Mouse (Mus musculus): ENCODE data around the gene Gm42742.

Gene Gm42742

DNA sequence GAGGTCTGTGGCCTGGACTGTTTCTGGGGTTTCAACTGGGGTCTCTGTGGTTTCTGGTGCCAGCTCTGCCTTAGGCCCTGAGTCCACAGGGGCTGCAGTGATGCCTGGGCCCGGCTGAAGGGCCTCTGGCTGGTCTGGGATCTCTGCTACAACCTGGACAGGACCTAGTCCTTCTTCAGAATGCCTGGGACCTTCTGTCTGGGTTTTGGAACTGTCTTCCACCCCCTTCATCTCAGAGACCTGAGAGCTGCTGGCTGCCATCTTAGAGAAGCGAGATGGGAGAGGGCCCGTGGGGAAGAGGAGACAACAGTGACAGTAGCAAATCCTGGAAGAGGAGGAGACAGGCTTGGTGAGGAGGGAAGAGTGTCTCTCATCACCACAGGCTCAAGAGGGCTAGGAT lies 866 bp downstream of the Gm42742 start:
- DNase-seq (ENCODE audit: low spot score) = no peak

DNA sequence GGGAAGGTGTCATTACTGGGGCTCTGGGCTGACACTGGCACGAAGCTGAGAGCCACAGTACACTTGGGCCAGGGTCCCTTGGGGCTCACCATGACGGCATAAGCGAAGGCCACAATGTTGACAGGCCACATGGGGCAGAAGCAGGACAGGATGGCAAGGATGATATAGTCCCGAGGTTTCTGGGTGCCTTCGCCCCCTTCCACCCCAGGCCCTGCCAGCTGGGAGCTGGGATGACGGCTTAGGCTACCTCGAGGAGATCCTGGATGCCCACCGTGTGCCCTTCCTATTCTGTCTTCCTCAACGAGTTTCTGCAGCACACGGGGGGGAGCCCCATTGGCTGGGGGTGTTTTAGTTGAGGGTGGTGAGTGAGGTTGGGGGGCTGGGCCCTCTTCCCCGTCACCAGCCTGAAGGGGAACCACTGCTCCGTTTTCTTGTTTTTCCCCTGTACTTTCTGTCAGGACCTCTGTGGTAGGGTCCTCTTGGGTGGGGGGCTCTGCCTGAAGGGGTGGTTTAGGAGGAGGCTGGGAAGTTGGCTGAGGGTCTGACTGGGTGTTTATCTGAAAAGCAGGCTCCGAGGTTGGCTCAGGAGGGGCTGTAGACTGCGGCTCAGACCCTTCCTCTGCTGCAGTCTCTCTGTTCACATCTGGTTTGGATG lies 1.5 kb downstream of the Gm42742 start:
- no peak for DNase-seq (ENCODE audit: low spot score)

DNA sequence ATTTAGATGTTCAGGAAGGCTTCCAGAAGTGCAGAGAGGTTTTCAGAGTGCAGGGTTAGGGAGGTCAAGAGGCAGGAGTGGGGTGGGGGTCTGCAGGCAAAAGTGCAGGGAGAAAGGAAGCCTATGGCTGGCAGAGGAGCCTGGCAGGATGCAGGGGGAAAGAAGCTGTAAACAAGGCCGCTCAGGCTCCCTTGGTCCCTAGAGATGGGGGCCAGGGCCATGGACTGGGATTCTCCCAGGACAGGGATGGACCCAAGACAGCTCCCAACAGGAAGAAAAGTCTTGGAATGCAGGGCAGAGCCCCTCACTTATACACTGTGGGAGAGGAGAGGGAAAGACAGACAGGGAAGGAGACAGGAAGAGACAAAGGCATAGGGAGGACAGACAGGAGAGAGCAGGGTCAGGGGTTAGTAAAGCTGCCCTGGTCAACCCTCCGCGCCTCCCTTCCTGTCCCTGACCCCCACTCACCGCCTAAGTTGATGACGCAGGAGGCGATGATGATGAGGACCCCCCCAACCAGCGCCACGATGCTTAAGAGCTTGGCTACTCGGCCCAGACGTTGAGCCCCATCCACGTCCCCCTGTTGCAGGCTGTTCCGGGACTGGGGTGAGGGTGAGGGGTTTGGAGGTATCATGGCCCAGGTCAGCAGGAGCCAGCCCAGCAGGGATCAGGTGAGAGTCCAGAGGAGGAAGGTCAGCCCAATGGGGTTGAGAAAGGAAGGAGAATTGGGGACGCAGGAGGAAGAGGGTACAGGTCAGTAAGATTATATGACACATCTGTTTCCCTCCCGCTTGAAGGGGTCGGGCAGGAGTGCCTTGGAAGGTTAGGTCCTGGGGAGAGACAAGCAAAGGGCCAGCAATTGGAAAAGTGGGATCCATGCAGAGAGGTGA lies 2.2 kb downstream of the Gm42742 start:
- no peak for DNase-seq (ENCODE audit: low spot score)

DNA sequence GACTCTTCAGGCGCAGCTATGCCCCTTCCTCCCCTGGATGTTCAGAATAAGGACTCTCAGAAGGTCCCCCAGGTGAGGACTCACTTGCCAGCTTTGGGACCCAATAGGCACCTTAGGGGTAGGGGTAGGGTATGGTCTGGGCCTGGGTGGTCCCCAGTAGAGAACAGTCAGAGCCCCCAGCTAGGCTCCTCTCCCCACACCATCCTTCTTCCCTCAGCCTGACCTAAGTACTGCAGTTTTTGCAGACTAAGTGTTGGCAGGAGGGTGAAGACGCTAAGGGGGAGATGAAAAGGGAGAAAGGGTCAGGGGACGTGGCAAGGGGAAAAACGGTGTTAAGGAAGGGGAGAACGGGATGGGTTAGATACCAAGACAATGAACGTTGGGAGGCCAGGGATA lies 2.9 kb downstream of the Gm42742 start:
- no peak for DNase-seq (ENCODE audit: low spot score)

DNA sequence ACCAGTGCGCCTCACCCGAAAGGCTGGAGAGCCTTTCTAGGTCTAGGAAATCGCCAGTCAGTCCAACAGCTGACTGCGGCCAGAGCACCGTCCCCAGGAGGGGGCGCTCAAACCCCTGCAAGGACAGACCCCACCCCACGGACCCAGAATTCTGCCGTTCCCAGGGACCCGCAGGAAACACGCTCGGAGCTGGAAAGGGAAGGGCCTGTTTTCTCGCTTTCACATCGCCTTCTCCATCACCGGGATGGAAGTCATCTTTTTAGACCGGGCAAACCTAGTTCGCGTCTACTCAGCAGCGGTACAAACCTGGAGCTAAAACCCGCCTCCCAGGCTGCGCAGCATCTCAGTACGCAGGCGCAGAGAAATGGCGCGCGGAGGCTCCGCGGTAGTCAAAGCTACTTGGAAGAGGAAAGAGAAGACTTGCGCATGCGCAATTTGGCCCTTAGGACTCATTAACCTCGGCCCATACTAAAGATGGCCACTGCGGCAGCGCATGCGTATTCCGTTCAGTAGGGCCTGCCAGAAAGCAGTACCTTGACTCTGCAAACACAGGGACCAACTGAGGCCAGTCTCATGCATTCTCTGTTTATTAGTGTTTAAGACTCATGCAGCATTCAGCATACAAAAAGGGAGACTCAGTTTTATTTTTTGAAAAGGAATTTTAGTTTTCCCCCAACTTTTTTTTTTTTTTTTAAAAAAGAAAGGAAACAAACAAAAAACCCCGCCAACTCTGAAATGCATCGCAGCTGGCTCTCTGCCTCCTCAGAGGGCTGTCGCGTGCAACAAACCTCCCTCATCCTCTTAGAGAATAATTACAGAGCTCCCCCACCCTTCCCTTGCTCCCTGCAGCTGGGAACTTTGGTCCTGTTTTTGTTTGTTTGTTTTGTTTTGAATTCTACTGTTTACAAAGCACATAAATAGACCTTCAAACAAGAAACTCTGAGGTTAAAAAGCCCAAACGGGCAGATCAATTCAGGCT lies 3.6 kb downstream of the Gm42742 start, which contains the start of gene Pagr1a:
TSS of gene Pagr1a (minus strand) at position 382 of the 979 bp plus-strand sequence.
- DNase-seq (ENCODE audit: low spot score) = peak; percentile 89

GRCm38 (mm10) chr7:127016486-127016938 lies 4.4 kb downstream of the Gm42742 start:
- DNase-seq (ENCODE audit: low spot score) = no peak

DNA sequence TGATC lies 4.6 kb downstream of the Gm42742 start, which contains the start of gene Pagr1b:
TSS of gene Pagr1b (minus strand) at position 4 of the 5 bp plus-strand sequence.
- no peak for DNase-seq (ENCODE audit: low spot score)

GRCm38 (mm10) chr7:127016081-127016480 lies 4.8 kb downstream of the Gm42742 start:
- no peak for DNase-seq (ENCODE audit: low spot score)

DNA sequence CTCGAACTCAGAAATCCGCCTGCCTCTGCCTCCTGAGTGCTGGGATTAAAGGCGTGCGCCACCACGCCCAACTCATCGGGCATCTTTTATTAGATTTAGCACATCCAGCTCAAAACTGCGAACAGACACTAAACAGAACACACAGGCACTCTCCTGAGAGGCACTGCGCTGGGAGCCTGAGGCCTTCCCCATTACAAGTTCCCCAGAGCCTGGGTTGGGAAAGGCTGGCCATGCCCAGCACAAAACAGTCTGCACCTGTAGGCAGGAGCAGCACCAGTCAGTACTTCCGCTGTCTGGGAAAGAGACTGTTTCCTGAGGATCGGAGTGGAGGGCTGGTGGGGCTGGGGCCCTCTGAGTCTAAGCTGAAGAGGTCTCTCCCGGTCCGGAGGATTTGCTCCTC lies 5.9 kb downstream of the Gm42742 start:
- no peak for DNase-seq (ENCODE audit: low spot score)

- no peak for DNase-seq (ENCODE audit: low spot score)
These were observed 6.6 kb downstream of the Gm42742 start, which contains the start of gene Mvp for GRCm38 (mm10) chr7:127014320-127014719. Gene Mvp (minus strand): TSS chr7:127014621.

DNA sequence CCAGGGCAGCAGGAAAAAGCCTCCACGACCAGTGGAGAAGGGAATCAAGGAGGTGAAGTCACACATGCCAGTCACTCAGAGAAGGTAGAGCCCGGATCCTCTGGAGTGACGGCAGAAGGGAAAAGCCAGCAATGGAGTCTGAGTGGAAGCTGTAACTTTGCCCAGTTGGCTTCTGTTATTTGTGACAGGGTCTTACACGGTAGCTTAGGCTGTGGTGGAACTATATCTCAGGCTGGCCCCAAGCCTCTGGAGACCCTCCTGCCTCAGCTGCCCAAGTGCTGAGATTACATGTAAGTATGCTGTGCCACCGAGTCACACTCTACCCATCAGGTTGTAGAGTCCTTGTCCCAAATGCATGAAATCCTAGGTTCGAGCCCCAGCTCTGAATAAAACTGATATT lies 7.5 kb downstream of the Gm42742 start:
- no peak for DNase-seq (ENCODE audit: low spot score)

GRCm38 (mm10) chr7:127012845-127013244 lies 8.1 kb downstream of the Gm42742 start:
- DNase-seq (ENCODE audit: low spot score) = no peak

DNA sequence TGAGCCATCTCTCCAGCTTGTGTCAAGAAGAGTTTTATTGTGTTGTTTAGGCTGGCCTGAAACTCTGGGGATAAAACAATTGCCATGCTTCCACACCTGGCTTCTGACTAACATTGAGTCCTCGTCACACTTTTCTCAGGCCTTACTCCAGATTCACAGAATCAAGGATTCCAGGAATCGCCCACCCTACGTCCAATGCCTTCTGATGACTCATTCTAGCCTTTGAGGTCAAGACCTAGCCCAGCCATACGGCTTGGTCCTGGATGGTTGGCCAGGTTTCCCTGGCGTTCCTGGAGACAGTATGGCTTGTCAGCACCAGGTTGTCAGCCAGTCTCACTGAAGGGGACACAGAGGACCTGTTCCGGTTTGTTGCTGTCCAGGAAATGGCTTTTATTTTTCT lies 8.5 kb downstream of the Gm42742 start:
- no peak for DNase-seq (ENCODE audit: low spot score)

DNA sequence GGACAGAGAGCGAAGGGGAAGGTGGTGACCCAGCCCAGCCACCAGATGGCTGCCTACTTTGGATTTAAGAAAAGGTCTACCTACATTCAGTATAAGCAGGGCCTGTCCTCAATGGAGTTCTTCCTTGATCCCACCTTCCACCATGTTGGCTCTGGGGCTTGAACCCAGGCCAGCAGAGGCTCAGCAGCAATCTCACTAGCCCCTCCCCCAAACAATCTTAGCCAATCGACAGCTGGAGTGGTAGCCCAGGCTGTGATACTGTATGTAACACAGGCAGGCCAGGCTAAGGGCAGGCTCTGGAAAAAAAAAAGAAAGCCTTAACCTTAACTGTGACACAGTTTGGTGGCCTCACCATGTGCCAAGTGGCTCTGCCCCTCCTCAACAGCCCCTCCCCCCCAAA lies 9.2 kb downstream of the Gm42742 start:
- DNase-seq (ENCODE audit: low spot score) = no peak

- no peak for DNase-seq (ENCODE audit: low spot score)
These were observed 9.8 kb downstream of the Gm42742 start for GRCm38 (mm10) chr7:127011051-127011450.

- no peak for DNase-seq (ENCODE audit: low spot score)
These were observed 11.4 kb downstream of the Gm42742 start for GRCm38 (mm10) chr7:127009307-127010085.

DNA sequence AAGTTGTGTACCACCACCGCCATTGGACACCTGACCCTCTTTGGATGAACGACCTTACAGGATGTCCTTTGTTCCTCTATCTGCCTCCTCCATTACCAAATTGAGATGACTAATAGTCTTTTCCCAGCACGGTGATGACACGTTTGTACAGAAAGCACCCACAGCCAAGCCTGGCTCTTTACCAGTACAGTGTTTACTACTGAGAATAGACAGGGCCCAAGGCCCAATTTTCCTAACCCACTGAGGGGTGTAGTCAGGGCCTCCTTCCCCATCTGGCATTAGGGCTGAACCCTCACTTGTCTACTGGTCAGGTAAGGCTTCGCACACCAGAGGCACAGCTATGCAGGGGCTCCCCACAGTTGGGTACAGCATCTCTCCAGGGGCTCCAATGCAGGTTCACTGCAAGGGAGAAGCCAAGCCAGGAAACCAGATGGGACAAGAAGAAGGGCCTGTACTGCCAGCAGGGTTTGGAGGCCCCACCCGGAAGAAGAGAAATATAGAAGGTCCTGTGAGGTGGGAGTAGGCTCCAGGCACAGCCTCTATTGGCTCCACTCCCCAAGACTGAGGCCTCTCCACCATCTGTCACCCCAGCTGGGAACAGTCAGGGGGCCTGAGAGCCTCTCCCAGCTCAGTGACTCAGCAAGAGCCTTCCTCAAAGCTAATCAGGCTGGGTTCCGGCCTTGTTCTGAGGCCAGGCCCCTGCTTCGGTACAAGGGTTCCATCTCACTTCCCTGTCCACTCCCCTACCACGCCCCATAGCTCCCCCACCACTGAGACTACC lies 12.5 kb downstream of the Gm42742 start:
- no peak for DNase-seq (ENCODE audit: low spot score)

DNA sequence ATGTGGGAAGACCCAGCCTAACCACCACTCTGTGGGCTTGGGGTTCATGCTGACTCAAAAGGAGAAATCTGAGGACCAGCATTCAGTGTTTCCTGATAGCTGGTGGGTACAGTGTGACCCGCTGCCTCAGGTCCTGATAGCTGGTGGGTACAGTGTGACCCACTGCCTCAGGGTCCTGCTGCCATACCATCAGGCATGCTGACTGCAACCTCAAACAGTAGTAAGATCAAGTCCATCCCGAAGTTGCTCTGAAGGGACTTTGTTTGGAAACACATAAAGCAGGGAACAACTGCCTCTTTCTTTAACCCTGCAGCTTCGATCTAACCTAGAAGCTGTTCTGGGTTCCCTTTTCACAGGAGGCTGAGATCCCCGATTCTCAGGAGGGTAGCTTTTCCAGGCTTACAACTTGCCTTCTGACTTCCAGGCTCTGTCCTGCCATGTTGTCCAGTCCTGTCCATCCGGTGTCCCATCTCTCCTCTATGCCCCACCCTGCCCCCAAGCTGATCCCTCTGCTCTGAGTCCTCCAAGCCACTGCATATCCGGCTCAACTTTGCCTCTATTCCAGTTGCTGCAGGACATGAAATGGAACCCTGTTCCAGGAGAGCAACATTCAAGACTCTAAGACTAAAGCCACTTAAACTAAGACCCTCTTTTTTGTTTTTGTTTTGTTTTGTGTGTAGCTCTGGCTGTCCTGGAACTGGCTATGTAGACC lies 13.4 kb downstream of the Gm42742 start:
- no peak for DNase-seq (ENCODE audit: low spot score)

DNA sequence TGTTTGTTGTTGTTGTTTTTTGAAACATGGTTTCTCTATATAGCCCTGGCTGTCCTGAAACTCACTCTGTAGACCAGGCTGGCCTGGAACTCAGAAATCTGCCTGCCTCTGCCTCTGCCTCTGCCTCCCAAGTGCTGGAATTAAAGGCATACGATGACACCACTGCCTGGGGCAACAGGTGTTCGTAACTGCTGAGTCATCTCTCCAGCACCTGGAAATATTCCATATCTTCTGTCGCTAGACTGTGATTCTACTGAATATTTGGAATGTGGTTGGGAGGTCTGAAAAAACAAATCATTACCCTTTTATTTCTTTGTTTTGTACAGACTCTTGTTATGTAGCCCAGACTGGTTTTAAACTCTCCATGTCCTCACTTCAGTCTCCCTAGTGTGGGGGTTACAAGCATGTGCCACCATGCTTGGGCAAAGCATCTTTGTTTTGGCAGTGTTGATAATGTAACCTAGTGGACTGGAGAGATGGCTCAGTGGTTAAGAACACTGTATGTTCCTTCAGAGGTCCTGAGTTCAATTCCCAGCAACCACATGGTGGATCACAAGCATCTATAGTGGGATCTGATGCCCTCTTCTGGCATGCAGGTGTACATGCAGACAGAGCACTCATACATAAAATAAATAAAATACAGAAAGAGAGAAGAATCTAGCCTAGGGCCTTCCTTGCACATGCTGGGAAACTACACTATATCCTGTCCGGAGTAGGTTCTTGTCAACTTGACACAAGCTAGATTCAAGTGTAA lies 16.6 kb downstream of the Gm42742 start:
- DNase-seq (ENCODE audit: low spot score) = no peak

GRCm38 (mm10) chr7:127003620-127004019 lies 17.3 kb downstream of the Gm42742 start:
- DNase-seq (ENCODE audit: low spot score) = no peak
